Mouse (Mus musculus): ENCODE measurements around the gene Fam174b. TPM values are rescaled to one million over a fixed set of nuclear protein-coding genes. Genes with fewer than 3 reads are reported as not detected.

Fam174b gene
- polyA plus RNA-seq, 1 experiment from 2014 or later = 37.0 TPM

GRCm38 (mm10) chr7:73784736-73785428, 44.8 kb downstream of the Fam174b start:
- Histone ChIP-seq H3K4me2 (no peak overlapping the region), H3K4me1 (no peaks in the 10 kb centered on the region), H3K27ac (replicated peaks) (no peak overlapping the region), H3K4me3 (replicated peaks) (no peak overlapping the region), H3K27me3 (replicated peaks) (no peaks in the 10 kb centered on the region), H3K9me3 (replicated peaks) (no peaks in the 10 kb centered on the region), H3K36me3 (no peaks in the 10 kb centered on the region), H3K9ac (replicated peaks) (no peak overlapping the region)
- 92% methylated on average over 4 of the region's 4 CpGs for WGBS
- no peak for ATAC-seq (ENCODE audit: low FRiP score)

GRCm38 (mm10) chr7:73785815-73786214, 45.7 kb downstream of the Fam174b start:
- Histone ChIP-seq H3K4me3 (replicated peaks) (no peak overlapping the region), H3K4me2 (no peak overlapping the region), H3K27ac (replicated peaks) (no peak overlapping the region), H3K9ac (replicated peaks) (no peak overlapping the region), H3K9me3 (replicated peaks) (no peaks in the 10 kb centered on the region), H3K36me3 (no peaks in the 10 kb centered on the region), H3K4me1 (no peaks in the 10 kb centered on the region), H3K27me3 (replicated peaks) (no peaks in the 10 kb centered on the region)
- no peak for ATAC-seq (ENCODE audit: low FRiP score)
- 95% methylated on average over 4 of the region's 4 CpGs for WGBS

GRCm38 (mm10) chr7:73787513-73787912, 47.4 kb downstream of the Fam174b start:
- H3K4me1 ChIP-seq = 0 out of 2 replicates have a peak, but pooled peaks cover 5% of the 10 kb centered on the region
- H3K36me3 ChIP-seq = no peaks in the 10 kb centered on the region
- H3K27ac ChIP-seq (replicated peaks) = no peak overlapping the region
- 88% methylated on average over 8 of the region's 8 CpGs for WGBS
- H3K27me3 ChIP-seq (replicated peaks) = no peaks in the 10 kb centered on the region
- no peak overlapping the region for H3K9ac ChIP-seq (replicated peaks)
- H3K4me3 ChIP-seq (replicated peaks) = no peak overlapping the region
- H3K9me3 ChIP-seq (replicated peaks) = no peaks in the 10 kb centered on the region
- ATAC-seq (ENCODE audit: low FRiP score) = no peak
- no peak overlapping the region for H3K4me2 ChIP-seq

- no peaks in the 10 kb centered on the region for H3K36me3 ChIP-seq
- ATAC-seq (ENCODE audit: low FRiP score) = no peak
- H3K27me3 ChIP-seq (replicated peaks) = no peaks in the 10 kb centered on the region
- H3K4me1 ChIP-seq = 0 out of 2 replicates have a peak, but pooled peaks cover 5% of the 10 kb centered on the region
- H3K4me2 ChIP-seq = no peak overlapping the region
- no peak overlapping the region for H3K4me3 ChIP-seq (replicated peaks)
- H3K9me3 ChIP-seq (replicated peaks) = no peaks in the 10 kb centered on the region
- WGBS = 33% methylated on average over 8 of the region's 8 CpGs
- no peak overlapping the region for H3K27ac ChIP-seq (replicated peaks)
- H3K9ac ChIP-seq (replicated peaks) = no peak overlapping the region
Measured at GRCm38 (mm10) chr7:73791096-73791495, 51.0 kb downstream of the Fam174b start.

GRCm38 (mm10) chr7:73792155-73792554, 52.1 kb downstream of the Fam174b start:
- no peak overlapping the region for H3K4me2 ChIP-seq
- 90% methylated on average over 4 of the region's 4 CpGs for whole genome bisulfite sequencing
- H3K9ac ChIP-seq (replicated peaks) = no peak overlapping the region
- H3K27ac ChIP-seq (replicated peaks) = no peak overlapping the region
- no peak overlapping the region for H3K4me3 ChIP-seq (replicated peaks)
- H3K27me3 ChIP-seq (replicated peaks) = no peaks in the 10 kb centered on the region
- ATAC-seq (ENCODE audit: low FRiP score) = no peak
- H3K4me1 ChIP-seq = 0 out of 2 replicates have a peak, but pooled peaks cover 5% of the 10 kb centered on the region
- no peaks in the 10 kb centered on the region for H3K36me3 ChIP-seq
- no peaks in the 10 kb centered on the region for H3K9me3 ChIP-seq (replicated peaks)

- Histone ChIP-seq H3K27ac (replicated peaks) (no peak overlapping the region), H3K4me3 (replicated peaks) (no peak overlapping the region), H3K4me2 (no peak overlapping the region), H3K9ac (replicated peaks) (no peak overlapping the region), H3K4me1 (0 out of 2 replicates have a peak, but pooled peaks cover 5% of the 10 kb centered on the region), H3K36me3 (no peaks in the 10 kb centered on the region), H3K9me3 (replicated peaks) (no peaks in the 10 kb centered on the region), H3K27me3 (replicated peaks) (no peaks in the 10 kb centered on the region)
- no peak for ATAC-seq (ENCODE audit: low FRiP score)
- 74% methylated on average over 3 of the region's 3 CpGs for WGBS
Measured at GRCm38 (mm10) chr7:73792641-73793040, 52.5 kb downstream of the Fam174b start.

- H3K36me3 ChIP-seq = no peaks in the 10 kb centered on the region
- H3K4me2 ChIP-seq = no peak overlapping the region
- H3K4me1 ChIP-seq = 0 out of 2 replicates have a peak, but pooled peaks cover 4% of the 10 kb centered on the region
- ATAC-seq (ENCODE audit: low FRiP score) = no peak
- 74% methylated on average over 2 of the region's 2 CpGs for WGBS
- H3K9ac ChIP-seq (replicated peaks) = no peak overlapping the region
- H3K27ac ChIP-seq (replicated peaks) = no peak overlapping the region
- no peaks in the 10 kb centered on the region for H3K27me3 ChIP-seq (replicated peaks)
- H3K4me3 ChIP-seq (replicated peaks) = no peak overlapping the region
- H3K9me3 ChIP-seq (replicated peaks) = no peaks in the 10 kb centered on the region
Measured at GRCm38 (mm10) chr7:73809261-73809660, 69.2 kb downstream of the Fam174b start.

GRCm38 (mm10) chr7:73811439-73811838, 71.3 kb downstream of the Fam174b start:
- no peaks in the 10 kb centered on the region for H3K27me3 ChIP-seq (replicated peaks)
- H3K36me3 ChIP-seq = no peaks in the 10 kb centered on the region
- ATAC-seq (ENCODE audit: low FRiP score) = no peak
- H3K27ac ChIP-seq (replicated peaks) = no peak overlapping the region
- no peak overlapping the region for H3K9ac ChIP-seq (replicated peaks)
- H3K4me3 ChIP-seq (replicated peaks) = no peak overlapping the region
- 92% methylated on average over 7 of the region's 7 CpGs for WGBS
- H3K4me2 ChIP-seq = no peak overlapping the region
- 0 out of 2 replicates have a peak, but pooled peaks cover 4% of the 10 kb centered on the region for H3K4me1 ChIP-seq
- H3K9me3 ChIP-seq (replicated peaks) = no peaks in the 10 kb centered on the region

GRCm38 (mm10) chr7:73812176-73812575, 72.1 kb downstream of the Fam174b start:
- Histone ChIP-seq H3K4me3 (replicated peaks) (no peak overlapping the region), H3K36me3 (no peaks in the 10 kb centered on the region), H3K4me2 (no peak overlapping the region), H3K9me3 (replicated peaks) (no peaks in the 10 kb centered on the region), H3K27me3 (replicated peaks) (no peaks in the 10 kb centered on the region), H3K9ac (replicated peaks) (no peak overlapping the region), H3K27ac (replicated peaks) (no peak overlapping the region), H3K4me1 (0 out of 2 replicates have a peak, but pooled peaks cover 4% of the 10 kb centered on the region)
- ATAC-seq (ENCODE audit: low FRiP score) = no peak
- WGBS = 84% methylated on average over 6 of the region's 6 CpGs

- WGBS = 74% methylated on average over 4 of the region's 4 CpGs
- 0 out of 2 replicates have a peak, but pooled peaks cover 4% of the 10 kb centered on the region for H3K4me1 ChIP-seq
Measured at GRCm38 (mm10) chr7:73813887-73814286, 73.8 kb downstream of the Fam174b start.

GRCm38 (mm10) chr7:73814454-73814853, 74.4 kb downstream of the Fam174b start:
- Histone ChIP-seq H3K4me1 (0 out of 2 replicates have a peak, but pooled peaks cover 4% of the 10 kb centered on the region), H3K9me3 (replicated peaks) (no peaks in the 10 kb centered on the region), H3K9ac (replicated peaks) (no peak overlapping the region), H3K4me2 (no peak overlapping the region), H3K4me3 (replicated peaks) (no peak overlapping the region), H3K27me3 (replicated peaks) (no peaks in the 10 kb centered on the region), H3K36me3 (no peaks in the 10 kb centered on the region), H3K27ac (replicated peaks) (no peak overlapping the region)
- 89% methylated on average over 7 of the region's 7 CpGs for WGBS
- no peak for ATAC-seq (ENCODE audit: low FRiP score)

More at GRCm38 (mm10) chr7:73813887-73814286, 73.8 kb downstream of the Fam174b start:
- H3K9ac ChIP-seq (replicated peaks) = no peak overlapping the region
- H3K9me3 ChIP-seq (replicated peaks) = no peaks in the 10 kb centered on the region
- no peak overlapping the region for H3K4me3 ChIP-seq (replicated peaks)
- no peaks in the 10 kb centered on the region for H3K36me3 ChIP-seq
- no peak for ATAC-seq (ENCODE audit: low FRiP score)
- H3K27me3 ChIP-seq (replicated peaks) = no peaks in the 10 kb centered on the region
- H3K4me2 ChIP-seq = no peak overlapping the region
- no peak overlapping the region for H3K27ac ChIP-seq (replicated peaks)

GRCm38 (mm10) chr7:73816255-73816996, 76.3 kb downstream of the Fam174b start:
- Histone ChIP-seq H3K27me3 (replicated peaks) (no peaks in the 10 kb centered on the region), H3K9ac (replicated peaks) (no peak overlapping the region), H3K36me3 (no peaks in the 10 kb centered on the region), H3K4me1 (0 out of 2 replicates have a peak, but pooled peaks cover 4% of the 10 kb centered on the region), H3K4me2 (no peak overlapping the region), H3K4me3 (replicated peaks) (no peak overlapping the region), H3K9me3 (replicated peaks) (no peaks in the 10 kb centered on the region), H3K27ac (replicated peaks) (no peak overlapping the region)
- no peak for ATAC-seq (ENCODE audit: low FRiP score)
- 79% methylated on average over 8 of the region's 8 CpGs for WGBS
